Mouse (Mus musculus) liver, adult 2 months (tissue): ENCODE measurements around the gene Mtmr2.

ENCODE experiments used
- CTCF ChIP-seq: fragments of 200-500 bp; IDR thresholded peaks from 2 replicates; pipeline ENCODE4 v1.5.1; 2011; ENCODE audit warnings: low read depth, low read length, control low read depth
- POLR2A ChIP-seq: fragments of 200-500 bp; IDR thresholded peaks from 2 replicates; pipeline ENCODE4 v1.6.1; 2011; ENCODE audit warnings: low read length, control low read depth; ENCODE audit not compliant: insufficient read depth; ENCODE audit errors: extremely low read depth

DNA sequence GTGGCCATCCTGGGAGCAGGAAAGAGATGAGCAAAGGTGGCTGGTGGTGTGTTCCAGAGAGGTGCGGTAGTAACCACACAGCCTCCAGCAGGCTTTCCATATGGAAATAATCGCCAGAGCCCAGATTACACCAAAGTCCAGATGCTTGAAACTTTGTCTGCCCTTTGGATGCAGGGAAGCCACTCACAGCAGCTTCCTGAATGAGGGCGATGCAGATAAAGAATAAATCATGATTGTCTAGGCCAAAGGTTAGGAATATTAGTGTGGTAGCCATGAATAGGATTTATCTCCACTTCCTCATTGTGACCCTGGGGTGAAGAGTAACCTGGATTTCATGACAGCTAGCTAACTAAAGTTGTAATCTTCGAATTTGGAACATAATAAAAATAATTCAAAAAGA lies 43.3 kb upstream of the Mtmr2 start:
- TF ChIP-seq CTCF (no peak), POLR2A (no peak)
